Mouse (Mus musculus) lung, postnatal 0 days (tissue): ENCODE measurements at regions not wholly inside any gene's neighbourhood (a gene's known extent, or its start where the extent isn't known, plus 50 kb on each side); places are given as distances from the start of the nearest gene placed in this dataset.
A peak's percentile ranks its signal among the peaks of the same experiment; 100 is the strongest.

Experiments used
- ATAC-seq: fragments of 200-750 bp; cut with Nextera tagmentation; 2 replicates; pipeline ENCODE4 v1.8.0; 2017; ENCODE audit warnings: moderate library complexity
- DNase-seq: peaks from one replicate; pipeline ENCODE4 v3.0.0-alpha.2; 2016; ENCODE audit warnings: low spot score
- H3K27ac ChIP-seq: fragments of 300-500 bp; sonication (generic); 2 replicates; pipeline ENCODE4 v1.5.1; 2014; ENCODE audit warnings: antibody characterized with exemption, mild to moderate bottlenecking, low read length, mixed read lengths
- H3K27me3 ChIP-seq: fragments of 300-500 bp; sonication (generic); replicated peaks from 2 replicates; pipeline ENCODE4 v1.6.1; 2014; ENCODE audit warnings: low read length, mixed read lengths; ENCODE audit not compliant: insufficient read depth
- H3K36me3 ChIP-seq: fragments of 300-500 bp; sonication (generic); 2 replicates; pipeline ENCODE4 v1.6.1; 2014; ENCODE audit warnings: low read length, mixed read lengths; ENCODE audit not compliant: insufficient read depth
- H3K4me1 ChIP-seq: fragments of 300-500 bp; sonication (generic); 2 replicates; pipeline ENCODE4 v1.6.1; 2014; ENCODE audit warnings: antibody characterized with exemption, low read depth, low read length, mixed read lengths; ENCODE audit not compliant: insufficient read depth
- H3K4me2 ChIP-seq: fragments of 300-500 bp; sonication (generic); replicated peaks from 2 replicates; pipeline ENCODE4 v1.6.1; 2014; ENCODE audit warnings: low read depth, mild to moderate bottlenecking, low read length, moderate library complexity, mixed read lengths
- H3K4me3 ChIP-seq: fragments of 300-500 bp; sonication (generic); 2 replicates; pipeline ENCODE4 v1.5.1; 2014; ENCODE audit warnings: low read depth, low read length
- H3K9ac ChIP-seq: fragments of 300-500 bp; sonication (generic); replicated peaks from 2 replicates; pipeline ENCODE4 v1.6.1; 2014; ENCODE audit warnings: low read depth, mild to moderate bottlenecking
- H3K9me3 ChIP-seq: fragments of 300-500 bp; sonication (generic); 2 replicates; pipeline ENCODE4 v1.6.1; 2016; ENCODE audit warnings: low read length, mixed read lengths
- CTCF ChIP-seq: IDR thresholded peaks from 2 replicates; pipeline ENCODE4 v1.5.1; 2016; ENCODE audit warnings: antibody characterized with exemption, mild to moderate bottlenecking
- EP300 ChIP-seq: IDR thresholded peaks from 2 replicates; pipeline ENCODE4 v1.6.1; 2016; ENCODE audit warnings: antibody characterized with exemption, mild to moderate bottlenecking, control low read depth
- WGBS: fragments of 180-500 bp; shearing (Covaris S2); extraction: QIAGEN DNeasy Blood & Tissue Kit; methylation state at CpG from one replicate; pipeline ENCODE4 v1.1.7; 2014; 5-methylcytosine and 5-hydroxymethylcytosine counted together

GRCm38 (mm10) chr13:45277842-45278416 is 111.6 kb upstream of the Mylip start:
- no peaks in the 10 kb centered on the region; the same call in 1 of the 2 replicates for H3K4me1 ChIP-seq
- no peak overlapping the region for H3K4me2 ChIP-seq
- no peaks in the 10 kb centered on the region for H3K9me3 ChIP-seq
- 41% methylated on average over 7 of the region's 7 CpGs for WGBS
- TF ChIP-seq CTCF (no peak), EP300 (no peak)
- DNase-seq (peak; percentile 21), ATAC-seq (no peak)
- no peaks in the 10 kb centered on the region for H3K27me3 ChIP-seq
- H3K9ac ChIP-seq: no peak overlapping the region
- no peaks in the 10 kb centered on the region for H3K36me3 ChIP-seq
- H3K27ac ChIP-seq: no peak overlapping the region
- H3K4me3 ChIP-seq: no peak overlapping the region

- WGBS: 60% methylated on average over 8 of the region's 8 CpGs
These were observed 108.4 kb upstream of the Mylip start for GRCm38 (mm10) chr13:45281106-45281505.

GRCm38 (mm10) chr13:45286651-45287050 is 102.9 kb upstream of the Mylip start:
- H3K27ac ChIP-seq: no peak overlapping the region
- H3K27me3 ChIP-seq: no peaks in the 10 kb centered on the region
- no peak overlapping the region for H3K4me3 ChIP-seq
- WGBS: 96% methylated on average over 2 of the region's 2 CpGs
- no peak overlapping the region for H3K9ac ChIP-seq
- no peaks in the 10 kb centered on the region for H3K4me1 ChIP-seq
- H3K36me3 ChIP-seq: no peaks in the 10 kb centered on the region
- ATAC-seq: no peak
- no peaks in the 10 kb centered on the region for H3K9me3 ChIP-seq
- no peak overlapping the region for H3K4me2 ChIP-seq
- no peak for TF ChIP-seq EP300
- no peak for TF ChIP-seq CTCF
- DNase-seq: no peak

More at GRCm38 (mm10) chr13:45281106-45281505, 108.4 kb upstream of the Mylip start:
- TF ChIP-seq CTCF: no peak
- no peak for TF ChIP-seq EP300
- DNase-seq: no peak
- no peak overlapping the region for H3K4me3 ChIP-seq
- H3K27ac ChIP-seq: no peak overlapping the region
- no peak for ATAC-seq
- no peak overlapping the region for H3K4me2 ChIP-seq
- H3K4me1 ChIP-seq: no peaks in the 10 kb centered on the region
- H3K27me3 ChIP-seq: no peaks in the 10 kb centered on the region
- no peak overlapping the region for H3K9ac ChIP-seq
- no peaks in the 10 kb centered on the region for H3K9me3 ChIP-seq
- H3K36me3 ChIP-seq: no peaks in the 10 kb centered on the region

GRCm38 (mm10) chr13:45287217-45287616 is 102.3 kb upstream of the Mylip start:
- no peaks in the 10 kb centered on the region for H3K4me1 ChIP-seq
- ATAC-seq: no peak

GRCm38 (mm10) chr13:45289976-45290375 is 99.6 kb upstream of the Mylip start:
- ATAC-seq: no peak
- 96% methylated on average over 11 of the region's 11 CpGs for WGBS

More at GRCm38 (mm10) chr13:45287217-45287616, 102.3 kb upstream of the Mylip start:
- H3K4me3 ChIP-seq: no peak overlapping the region
- no peak overlapping the region for H3K27ac ChIP-seq
- TF ChIP-seq CTCF: no peak
- TF ChIP-seq EP300: no peak
- no peaks in the 10 kb centered on the region for H3K27me3 ChIP-seq
- no peak for DNase-seq
- H3K9ac ChIP-seq: no peak overlapping the region
- no peak overlapping the region for H3K4me2 ChIP-seq
- no peaks in the 10 kb centered on the region for H3K36me3 ChIP-seq
- H3K9me3 ChIP-seq: no peaks in the 10 kb centered on the region
- 86% methylated on average over 4 of the region's 4 CpGs for WGBS

DNA sequence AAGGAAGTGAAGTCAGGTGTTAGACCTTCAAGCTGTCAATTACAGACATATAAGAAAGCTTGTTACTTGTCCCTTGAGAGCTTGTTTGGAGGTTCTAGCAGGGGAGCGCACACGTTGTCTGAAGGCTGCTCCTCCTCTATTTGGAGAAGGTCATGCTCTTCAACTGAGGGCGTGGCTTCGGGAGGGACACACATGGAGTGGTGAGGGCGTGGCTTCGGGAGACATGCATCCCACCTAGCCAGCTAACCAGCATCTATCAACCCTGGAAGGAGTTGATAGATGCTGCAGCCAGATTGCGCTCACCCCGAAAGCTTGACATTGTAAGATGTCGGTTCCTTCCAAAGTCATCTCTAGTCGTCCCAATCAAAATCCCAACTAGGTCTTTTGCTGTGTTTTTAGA is 94.9 kb upstream of the Mylip start:
- H3K9me3 ChIP-seq: no peaks in the 10 kb centered on the region
- ATAC-seq: no peak
- WGBS: 78% methylated on average over 10 of the region's 10 CpGs

More at GRCm38 (mm10) chr13:45289976-45290375, 99.6 kb upstream of the Mylip start:
- no peaks in the 10 kb centered on the region for H3K36me3 ChIP-seq
- H3K4me3 ChIP-seq: no peak overlapping the region
- no peak overlapping the region for H3K9ac ChIP-seq
- no peaks in the 10 kb centered on the region for H3K27me3 ChIP-seq
- no peaks in the 10 kb centered on the region for H3K4me1 ChIP-seq
- H3K27ac ChIP-seq: no peak overlapping the region
- no peak for DNase-seq
- no peak for TF ChIP-seq CTCF
- TF ChIP-seq EP300: no peak
- no peak overlapping the region for H3K4me2 ChIP-seq
- H3K9me3 ChIP-seq: no peaks in the 10 kb centered on the region

DNA sequence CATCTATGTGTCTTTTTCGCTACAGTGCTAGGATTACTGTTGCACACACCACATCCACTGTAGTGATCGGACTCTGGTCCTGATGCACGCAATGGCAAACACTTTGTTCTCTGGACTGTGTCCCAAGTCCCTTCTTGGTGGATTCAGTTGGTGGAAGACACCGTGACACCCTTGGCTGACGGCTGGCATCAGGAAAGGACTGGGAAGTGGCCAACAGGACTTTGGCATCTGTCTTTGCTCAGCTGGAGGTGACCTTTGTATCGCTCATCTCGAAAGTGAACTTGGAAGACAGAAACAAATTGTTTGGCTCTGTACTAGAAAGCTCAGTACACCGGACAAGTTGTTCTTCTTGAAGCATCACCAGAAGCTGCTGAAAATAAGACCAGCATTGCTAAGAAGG is 88.9 kb upstream of the Mylip start:
- H3K27me3 ChIP-seq: no peaks in the 10 kb centered on the region
- WGBS: 84% methylated on average over 8 of the region's 8 CpGs
- TF ChIP-seq EP300: no peak
- no peak for TF ChIP-seq CTCF
- H3K4me3 ChIP-seq: no peak overlapping the region
- DNase-seq (no peak), ATAC-seq (no peak)
- no peak overlapping the region for H3K9ac ChIP-seq
- no peak overlapping the region for H3K4me2 ChIP-seq
- no peaks in the 10 kb centered on the region for H3K4me1 ChIP-seq
- no peak overlapping the region for H3K27ac ChIP-seq
- no peaks in the 10 kb centered on the region for H3K9me3 ChIP-seq
- H3K36me3 ChIP-seq: no peaks in the 10 kb centered on the region

More for the DNA sequence above, 94.9 kb upstream of the Mylip start:
- Histone ChIP-seq H3K27me3 (no peaks in the 10 kb centered on the region), H3K9ac (no peak overlapping the region), H3K27ac (no peak overlapping the region), H3K4me3 (no peak overlapping the region), H3K4me1 (no peaks in the 10 kb centered on the region), H3K36me3 (no peaks in the 10 kb centered on the region), H3K4me2 (no peak overlapping the region)
- TF ChIP-seq EP300 (no peak), CTCF (no peak)
- no peak for DNase-seq
